Mouse (Mus musculus) frontal cortex, postnatal 14 days (tissue): Measurements from ENCODE around the gene Aar2.

Source experiments
- DNase-seq, 2 experiments: peaks; one replicate each; pipeline ENCODE4 v3.0.0; 2022; ENCODE audit warnings: low spot score in 2 of 2

Aar2 gene

DNA sequence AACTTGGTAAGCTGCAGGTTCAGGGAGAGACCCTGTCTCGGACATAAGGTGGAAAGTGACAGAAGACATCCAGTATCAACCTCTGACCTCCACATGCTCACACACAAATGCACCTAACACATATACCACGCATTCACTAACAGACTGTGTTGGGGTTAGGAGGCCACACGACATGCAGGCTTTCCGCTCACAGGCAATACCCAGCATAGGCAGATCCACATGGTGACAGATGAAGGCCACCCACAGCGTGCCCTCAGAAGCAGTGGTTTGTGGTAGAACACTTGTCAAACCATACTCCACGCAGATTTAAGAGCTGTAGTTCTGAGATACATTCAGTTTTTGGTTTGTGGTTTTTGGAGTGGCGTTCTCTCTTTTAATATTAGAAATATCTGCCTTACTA lies 21.3 kb downstream of the Aar2 start:
- no peak for DNase-seq

DNA sequence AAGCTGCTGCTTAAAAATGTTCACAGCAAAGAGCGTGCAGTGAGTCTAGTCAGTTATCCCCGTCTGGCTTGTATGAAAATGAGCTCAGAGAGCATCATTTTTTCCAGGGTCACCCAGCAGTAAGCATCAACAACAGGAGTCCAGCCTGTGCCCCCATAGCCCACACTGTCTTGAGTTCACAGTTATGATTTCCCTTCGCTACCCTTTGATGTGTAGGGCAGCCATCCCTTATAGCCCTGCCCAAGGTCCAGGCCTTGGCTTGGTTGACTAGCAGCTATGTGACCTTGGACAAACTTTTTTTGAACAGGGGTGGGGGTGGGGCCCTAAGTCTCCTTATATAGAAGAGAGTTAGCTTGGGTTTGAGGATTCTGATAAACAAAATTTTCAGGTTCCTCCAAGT lies 21.9 kb downstream of the Aar2 start:
- DNase-seq = no peak

DNA sequence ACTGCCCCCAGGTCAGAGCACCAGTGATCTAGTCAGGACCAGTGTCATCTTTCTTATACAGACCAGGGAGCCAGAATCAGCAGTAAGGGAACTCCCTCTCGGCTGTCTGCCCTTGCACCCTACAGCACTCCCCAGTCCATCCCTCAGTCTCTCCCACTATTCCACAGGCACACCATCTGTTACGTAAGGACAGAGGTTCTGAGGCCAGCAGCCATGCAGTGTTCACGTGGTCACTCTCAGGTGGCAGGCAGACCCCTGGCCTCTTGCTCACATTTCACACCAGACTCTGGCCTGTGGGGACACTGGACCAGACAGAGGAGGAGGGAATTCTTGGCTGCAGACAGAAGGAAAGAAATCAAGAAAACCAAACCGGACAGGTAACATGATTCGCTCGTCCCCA lies 24.1 kb downstream of the Aar2 start:
- no peak for DNase-seq

GRCm38 (mm10) chr2:156576850-156577587 lies 29.6 kb downstream of the Aar2 start:
- no peak for DNase-seq

- no peak for DNase-seq
Measured at GRCm38 (mm10) chr2:156580507-156580906, 33.1 kb downstream of the Aar2 start.

DNA sequence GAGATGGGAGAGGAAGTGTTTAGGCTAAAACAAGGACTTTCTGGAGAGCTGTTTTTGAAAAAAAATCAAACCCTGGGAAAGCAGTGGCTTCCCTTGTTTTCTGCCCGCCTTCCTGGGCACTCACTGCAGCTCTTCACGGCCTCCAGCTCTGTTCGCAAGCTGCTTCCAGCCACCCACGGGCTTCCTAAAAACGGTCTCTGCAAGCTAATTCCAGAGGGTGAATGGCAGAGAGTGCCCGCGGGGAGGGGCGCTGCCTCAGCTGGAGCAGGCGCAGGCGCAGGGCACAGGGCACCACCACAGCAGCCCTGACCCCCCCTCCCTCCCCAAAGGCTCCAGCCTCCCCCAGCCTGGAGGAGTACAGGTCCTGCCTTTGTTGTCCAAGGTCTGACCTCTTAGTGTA lies 33.9 kb downstream of the Aar2 start:
- DNase-seq = peak; percentile 75 to 83

DNA sequence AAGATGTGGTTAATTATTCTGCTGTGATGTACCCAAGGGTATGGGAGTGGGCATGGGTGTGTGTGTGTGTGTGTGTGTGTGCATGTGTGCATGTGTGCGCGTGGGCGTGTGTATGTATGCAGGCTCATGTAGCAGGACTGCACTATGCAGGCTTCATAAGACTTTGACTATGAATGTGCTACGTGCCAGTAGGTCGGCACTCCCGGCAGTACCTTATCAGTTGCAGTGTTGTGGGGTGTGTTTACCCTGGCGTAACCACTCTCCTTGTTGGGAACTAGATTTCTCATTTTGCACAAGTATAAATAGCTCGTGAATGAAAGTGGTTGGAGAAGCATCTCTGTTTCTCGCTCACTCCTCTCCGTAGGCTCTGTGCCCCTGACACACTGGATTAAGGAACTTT lies 35.5 kb downstream of the Aar2 start:
- DNase-seq = no peak

DNA sequence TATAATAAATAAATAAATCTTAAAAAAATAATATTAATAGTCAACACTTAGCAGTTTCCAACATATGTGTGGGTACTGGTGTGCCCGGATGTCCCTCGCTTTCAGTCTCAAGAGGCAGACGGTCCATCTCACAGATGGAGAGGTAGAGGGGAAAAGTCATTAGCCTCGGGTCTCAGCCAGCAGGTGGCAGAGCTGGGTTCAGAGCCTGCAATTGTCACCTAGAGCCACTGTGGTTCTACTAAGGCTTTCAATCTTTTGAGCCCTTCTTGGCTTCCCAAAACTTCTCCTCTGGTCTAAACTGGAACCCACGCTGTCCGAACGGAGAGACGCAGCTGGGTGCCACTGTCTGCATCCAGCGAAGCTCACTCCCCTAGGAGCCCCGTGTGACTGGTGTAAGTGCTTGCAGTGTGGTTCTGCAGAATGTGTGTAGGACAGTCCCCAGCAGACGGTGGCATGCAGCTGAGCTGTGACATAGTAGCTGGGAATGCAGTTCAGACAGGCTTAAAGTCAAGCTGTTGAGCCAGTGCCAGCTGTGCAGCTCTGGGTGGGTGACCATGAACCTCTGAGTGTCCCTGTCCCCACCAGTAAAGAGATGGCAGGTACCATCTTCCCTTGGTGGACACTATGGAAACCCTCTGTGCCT lies 36.9 kb downstream of the Aar2 start:
- no peak for DNase-seq

GRCm38 (mm10) chr2:156584797-156585471 lies 37.5 kb downstream of the Aar2 start:
- DNase-seq = peak in 1 of 2 experiments; percentile 44

GRCm38 (mm10) chr2:156589481-156589880 lies 42.1 kb downstream of the Aar2 start:
- no peak for DNase-seq

DNA sequence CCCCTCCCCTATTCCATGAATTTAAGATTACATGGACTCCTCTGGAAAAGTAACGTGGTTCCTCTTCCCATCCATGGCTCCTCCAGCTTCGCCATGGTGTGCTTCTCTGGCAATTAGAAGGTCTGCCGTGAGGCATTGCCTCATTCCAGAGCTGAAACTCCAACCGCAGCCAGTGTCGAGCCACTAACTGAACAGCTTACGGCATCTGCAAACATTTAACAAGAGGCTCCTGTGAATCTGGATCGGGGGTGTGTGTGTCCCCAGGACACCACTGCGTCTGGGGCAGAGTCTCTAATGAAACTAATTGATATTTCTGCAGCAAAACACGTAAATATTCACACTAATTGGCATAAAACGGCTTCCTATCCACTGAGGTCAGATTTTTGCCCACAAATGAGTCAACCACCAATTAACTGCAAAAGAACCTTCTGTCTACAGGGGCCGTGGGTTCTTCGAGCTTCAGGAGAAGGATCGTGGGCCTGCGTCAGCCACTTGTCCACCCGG lies 47.7 kb downstream of the Aar2 start:
- no peak for DNase-seq

GRCm38 (mm10) chr2:156602581-156602980 lies 55.2 kb downstream of the Aar2 start:
- no peak for DNase-seq

DNA sequence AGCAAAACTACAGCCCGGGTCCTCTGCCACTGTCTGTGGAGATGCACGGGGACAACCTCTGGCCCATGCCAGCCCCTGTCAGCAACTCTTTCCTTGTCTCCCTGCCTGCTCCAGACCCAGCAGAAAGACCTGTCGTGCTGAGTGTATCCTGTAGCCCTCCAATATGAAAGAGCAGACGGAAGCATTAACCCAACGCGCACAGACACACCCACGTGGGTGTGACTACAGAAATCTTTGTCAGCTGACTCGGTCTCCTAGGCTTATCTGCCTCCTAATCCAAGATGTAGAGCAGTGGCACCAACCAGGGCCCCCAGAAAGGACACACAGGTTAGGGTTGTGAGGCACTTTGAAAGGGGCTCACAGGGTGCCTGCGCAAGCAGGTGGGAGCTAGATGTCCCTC lies 56.3 kb downstream of the Aar2 start:
- no peak for DNase-seq

GRCm38 (mm10) chr2:156605144-156605543 lies 57.8 kb downstream of the Aar2 start:
- DNase-seq = no peak

DNA sequence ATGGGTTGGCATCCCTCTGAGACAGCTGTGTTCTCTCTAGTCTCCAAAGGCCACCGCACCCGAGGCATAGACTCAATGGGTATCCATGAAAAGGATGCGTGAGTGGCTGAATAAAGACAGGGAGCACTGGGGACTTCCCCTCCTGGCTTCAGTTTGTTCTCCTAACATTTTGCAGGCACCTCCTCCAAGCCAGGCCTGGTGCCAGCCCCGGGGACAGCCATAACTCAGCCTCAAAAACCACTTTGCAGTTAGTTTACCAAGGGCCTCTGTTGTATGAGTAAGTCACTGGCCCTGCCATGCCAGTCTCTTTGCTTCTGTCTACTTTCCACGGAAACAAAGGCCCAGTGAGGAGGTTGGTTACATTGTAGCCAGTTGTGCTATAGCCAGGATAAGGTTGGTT lies 58.6 kb downstream of the Aar2 start:
- no peak for DNase-seq

DNA sequence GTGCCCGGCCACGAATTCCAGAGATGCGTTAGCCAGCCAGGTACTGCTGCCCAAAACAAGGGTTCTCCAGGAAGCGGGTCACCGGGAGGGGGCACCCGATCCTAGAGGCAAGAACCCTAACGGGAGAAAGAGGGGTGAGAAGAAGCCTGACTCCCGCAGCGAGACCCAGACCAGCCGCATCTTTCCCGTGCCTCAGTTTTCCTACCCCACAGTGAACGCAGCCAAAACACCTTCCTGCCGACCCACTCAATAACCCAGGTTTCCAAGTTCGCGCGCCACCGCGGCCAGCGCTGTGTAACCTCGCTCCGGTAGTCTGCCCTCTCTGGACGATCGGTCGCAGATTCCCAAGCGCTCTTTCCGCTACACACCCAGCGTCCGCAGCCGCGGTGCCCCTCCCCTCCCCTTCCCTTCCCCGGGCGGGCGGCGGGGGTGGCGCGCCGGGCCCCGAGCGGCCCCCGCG lies 65.7 kb downstream of the Aar2 start:
- peak; percentile 52 to 75 for DNase-seq

GRCm38 (mm10) chr2:156613541-156614257 lies 66.3 kb downstream of the Aar2 start, which contains the start of gene Dlgap4:
Gene Dlgap4 (plus strand): TSS chr2:156613705.
- DNase-seq = no peak

DNA sequence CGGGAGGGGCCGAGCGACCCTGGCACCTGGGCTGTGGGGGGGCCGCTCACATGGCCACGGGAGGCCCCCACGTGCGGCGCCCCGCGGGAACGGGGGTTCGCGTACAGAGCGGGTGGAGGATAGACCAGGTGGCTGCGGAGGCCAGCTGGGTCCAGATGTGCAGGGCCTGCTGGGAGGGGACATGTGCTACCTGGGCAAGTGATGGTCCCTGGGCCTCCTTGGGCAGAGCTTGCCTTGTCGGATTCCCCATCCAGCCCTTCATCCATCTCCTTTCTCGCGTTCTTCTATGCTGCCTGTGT lies 66.8 kb downstream of the Aar2 start:
- no peak for DNase-seq

DNA sequence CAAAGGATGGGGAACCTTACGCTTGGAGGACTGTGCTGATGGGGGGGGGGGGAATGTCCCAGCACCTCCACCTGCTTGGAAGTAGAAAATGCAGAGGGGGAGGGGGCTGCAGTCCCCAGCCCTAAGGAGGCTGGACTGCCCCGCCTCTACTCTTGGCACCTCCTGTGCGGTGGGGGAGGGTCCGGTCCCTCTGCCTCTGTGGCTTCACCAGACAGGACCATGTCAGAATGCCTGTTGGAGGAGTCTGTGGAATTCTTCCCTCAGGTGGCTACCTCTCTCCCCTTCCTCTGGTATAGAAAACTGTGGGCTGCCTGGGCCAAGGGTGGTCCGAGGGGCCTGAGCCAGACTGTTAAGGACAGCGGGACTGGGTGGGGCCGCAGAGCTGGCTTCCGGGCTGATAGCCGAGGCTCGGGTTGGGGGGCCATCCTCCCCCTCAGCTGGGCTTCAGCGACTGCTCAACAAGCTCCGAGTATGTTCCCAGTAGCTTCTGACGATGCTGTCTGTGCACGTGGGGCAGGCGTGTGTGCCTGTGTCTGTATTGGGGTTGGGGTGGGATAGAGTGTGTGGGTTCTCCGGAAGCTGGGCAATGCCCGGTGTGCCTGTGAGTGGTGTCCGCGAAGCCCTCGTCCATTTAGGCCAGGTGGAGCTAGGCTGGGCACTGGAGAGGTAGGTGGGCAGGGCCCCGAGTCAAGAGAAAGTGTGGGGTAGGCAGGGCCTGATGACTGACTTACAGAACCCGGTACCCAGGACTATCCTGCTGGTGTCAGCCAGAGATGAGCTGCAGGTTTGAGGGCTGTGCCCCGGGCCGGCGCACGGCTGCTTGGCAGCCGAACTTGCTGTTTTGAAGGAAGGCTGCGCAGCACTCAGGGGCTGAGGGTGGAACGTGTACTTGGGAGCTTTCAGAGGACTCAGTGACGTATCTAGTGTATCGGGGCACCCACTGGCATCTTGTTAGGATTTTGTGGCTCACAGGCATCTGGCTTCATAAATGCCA lies 67.6 kb downstream of the Aar2 start:
- DNase-seq = no peak

DNA sequence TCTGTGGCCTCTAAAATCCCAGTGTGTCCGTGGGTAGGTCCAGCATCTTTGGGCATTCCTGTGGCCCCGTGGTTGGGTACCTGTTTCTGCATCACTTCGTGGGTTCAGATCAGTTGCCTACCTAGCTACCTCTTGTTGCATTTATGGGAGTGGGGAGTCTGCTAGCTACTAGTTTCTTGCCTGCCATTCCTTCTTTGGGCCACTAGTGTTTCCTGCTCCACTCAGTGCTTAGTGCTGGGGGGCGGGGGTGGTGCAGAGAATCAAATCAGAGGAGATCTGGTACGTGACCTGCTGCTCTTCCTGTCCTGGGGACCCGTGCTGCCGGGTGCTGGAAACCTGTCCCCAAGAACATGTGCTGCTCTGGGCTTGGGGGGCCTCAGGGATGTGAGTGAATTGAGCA lies 69.1 kb downstream of the Aar2 start:
- DNase-seq = no peak

- DNase-seq = no peak
Measured at GRCm38 (mm10) chr2:156617536-156617935, 70.2 kb downstream of the Aar2 start.
